Mouse (Mus musculus) forebrain, embryonic 10.5 days (tissue): ENCODE results near the gene Tmem135. TPM values are rescaled to one million over a fixed set of nuclear protein-coding genes. Genes with fewer than 3 reads are reported as not detected.
A peak's percentile ranks its signal among the peaks of the same experiment; 100 is the strongest.

ENCODE experiments used
- DNase-seq: peaks from one replicate; pipeline ENCODE4 v3.0.0-alpha.2; 2017; ENCODE audit warnings: low spot score; ENCODE audit errors: extremely low spot score
- H3K27ac ChIP-seq: fragments of 300-500 bp; sonication (generic); 2 replicates; pipeline ENCODE4 v1.5.1; 2016; ENCODE audit warnings: mild to moderate bottlenecking
- H3K27me3 ChIP-seq: fragments of 300-500 bp; sonication (generic); 2 replicates; pipeline ENCODE4 v1.6.1; 2016; ENCODE audit warnings: mild to moderate bottlenecking; ENCODE audit not compliant: poor library complexity, severe bottlenecking
- H3K36me3 ChIP-seq: fragments of 300-500 bp; sonication (generic); replicated peaks from 2 replicates; pipeline ENCODE4 v1.6.1; 2016; ENCODE audit warnings: mild to moderate bottlenecking, moderate library complexity
- H3K4me1 ChIP-seq: fragments of 300-500 bp; sonication (generic); 2 replicates; pipeline ENCODE4 v1.6.1; 2016
- H3K4me3 ChIP-seq: fragments of 300-500 bp; sonication (generic); 2 replicates; pipeline ENCODE4 v1.5.1; 2016; ENCODE audit warnings: mild to moderate bottlenecking, moderate library complexity
- H3K9me3 ChIP-seq: fragments of 300-500 bp; sonication (generic); 2 replicates; pipeline ENCODE4 v1.6.1; 2016; ENCODE audit warnings: mild to moderate bottlenecking, moderate library complexity
- WGBS: fragments of 180-500 bp; shearing (Covaris S2); methylation state at CpG from one replicate; pipeline ENCODE4 v1.1.7; 2016; 5-methylcytosine and 5-hydroxymethylcytosine counted together
- polyA plus RNA-seq: library from polyadenylated mRNA; unstranded; fragments of >200 nt; fragmentation: Nextera tagmentation; extraction: Ambion mirVana; gene quantifications from 2 replicates; pipeline ENCODE4 v1.2.1, GENCODE M21; 2016

Tmem135 gene
- polyA plus RNA-seq, 1 experiment from 2014 or later = 16.5 TPM

DNA sequence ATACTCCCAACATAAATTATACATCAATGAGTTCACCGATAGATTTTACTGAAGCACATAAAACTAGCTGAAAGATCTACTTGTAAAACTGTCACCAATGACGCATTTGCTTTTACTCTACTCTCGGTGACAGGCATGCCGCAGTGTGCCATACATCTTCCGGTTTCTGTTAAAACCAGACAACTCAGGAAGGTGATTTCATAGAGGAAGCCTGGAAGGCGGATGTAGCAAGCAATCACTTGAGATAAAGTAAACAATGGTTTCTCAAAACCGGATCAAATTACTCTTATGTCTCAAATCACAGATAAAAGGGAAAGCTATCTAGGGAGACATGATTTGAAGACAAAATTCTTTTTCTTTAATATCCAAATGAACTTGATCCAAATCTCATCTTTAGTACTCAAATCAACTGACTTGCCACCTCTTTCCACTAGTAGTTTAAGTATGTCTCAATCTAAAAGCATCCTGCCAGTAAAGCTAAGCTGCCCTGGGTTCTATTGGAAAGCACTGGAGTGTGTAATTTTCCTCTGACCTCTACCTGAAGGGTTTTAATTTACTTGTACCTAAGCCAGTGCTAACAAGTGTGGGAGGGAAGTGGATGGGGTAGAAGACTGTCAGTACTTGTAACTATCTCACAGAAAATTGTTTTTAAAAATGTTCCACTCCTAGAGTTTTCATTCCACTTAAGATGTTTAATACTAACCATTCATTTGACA, 155.7 kb downstream of the Tmem135 start:
- Histone ChIP-seq H3K9me3 (no peaks in the 10 kb centered on the region), H3K4me1 (peaks cover 8% of the 10 kb centered on the region; the same call in 1 of the 2 replicates), H3K36me3 (no peaks in the 10 kb centered on the region), H3K27me3 (no peaks in the 10 kb centered on the region), H3K4me3 (no peak overlapping the region), H3K27ac (no peak overlapping the region)
- WGBS = 69% methylated on average over 7 of the region's 7 CpGs
- no peak for DNase-seq

DNA sequence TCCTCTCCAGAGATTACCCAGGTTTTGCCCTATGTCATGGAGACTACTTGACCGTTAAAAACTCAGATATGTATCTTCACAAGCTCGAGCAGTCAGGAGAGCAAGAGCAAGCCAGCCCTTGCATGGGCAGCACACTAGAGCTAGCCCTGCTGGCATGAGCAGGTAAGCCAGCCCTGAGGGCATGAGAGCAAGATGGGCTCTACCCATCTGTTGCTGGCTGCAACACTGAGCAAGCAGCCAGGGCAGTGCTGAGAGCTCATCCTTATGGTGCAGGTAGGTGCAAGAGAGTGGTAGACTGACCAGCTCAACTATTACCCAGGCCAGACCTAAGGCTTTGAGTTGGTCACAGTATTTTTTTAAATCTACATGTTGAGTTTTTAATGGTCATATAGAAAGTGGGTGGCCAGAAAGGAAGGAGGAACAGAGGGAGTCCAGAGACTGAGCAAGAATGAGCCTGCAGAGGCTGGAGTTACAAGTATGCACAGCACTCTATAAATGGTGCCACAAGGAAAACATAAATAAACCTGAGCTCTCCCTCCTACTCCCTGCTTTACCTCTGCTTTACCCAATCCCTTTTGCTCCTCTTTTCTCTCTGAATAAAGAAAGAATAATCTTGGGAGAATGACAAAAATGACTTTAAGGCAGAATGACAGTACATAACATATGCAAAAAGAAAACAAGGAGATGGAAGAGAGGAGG, 156.9 kb downstream of the Tmem135 start:
- Histone ChIP-seq H3K27ac (no peak overlapping the region), H3K9me3 (no peaks in the 10 kb centered on the region), H3K27me3 (no peaks in the 10 kb centered on the region), H3K4me1 (peaks cover 8% of the 10 kb centered on the region; the same call in 1 of the 2 replicates), H3K36me3 (no peaks in the 10 kb centered on the region), H3K4me3 (no peak overlapping the region)
- DNase-seq = no peak
- 86% methylated on average over 2 of the region's 2 CpGs for WGBS

DNA sequence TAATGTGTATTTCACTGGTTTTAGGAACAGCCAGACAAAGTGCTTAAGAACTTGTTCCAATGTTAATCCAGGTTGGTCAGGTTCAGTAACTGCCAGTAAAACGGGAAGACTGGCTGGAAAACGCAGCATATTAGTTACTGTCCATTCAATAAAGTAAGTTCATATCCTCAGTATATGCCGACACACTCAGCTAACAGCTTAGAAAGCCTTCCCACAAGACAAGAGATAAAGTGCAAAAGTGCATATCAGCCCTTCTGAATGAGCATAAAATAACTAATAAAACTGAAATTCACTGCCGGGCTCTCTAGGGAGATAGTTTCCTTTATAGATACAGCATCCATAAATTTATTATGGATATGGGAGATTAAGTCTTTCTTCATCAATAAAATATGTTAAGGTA, 161.5 kb downstream of the Tmem135 start:
- DNase-seq = no peak
- H3K36me3 ChIP-seq = peaks cover 3% of the 10 kb centered on the region; the same call in 1 of the 2 replicates
- no peak overlapping the region for H3K27ac ChIP-seq
- H3K4me1 ChIP-seq = no peaks in the 10 kb centered on the region
- H3K27me3 ChIP-seq = no peaks in the 10 kb centered on the region
- WGBS = 93% methylated on average over 4 of the region's 4 CpGs
- H3K4me3 ChIP-seq = no peak overlapping the region
- H3K9me3 ChIP-seq = no peaks in the 10 kb centered on the region

DNA sequence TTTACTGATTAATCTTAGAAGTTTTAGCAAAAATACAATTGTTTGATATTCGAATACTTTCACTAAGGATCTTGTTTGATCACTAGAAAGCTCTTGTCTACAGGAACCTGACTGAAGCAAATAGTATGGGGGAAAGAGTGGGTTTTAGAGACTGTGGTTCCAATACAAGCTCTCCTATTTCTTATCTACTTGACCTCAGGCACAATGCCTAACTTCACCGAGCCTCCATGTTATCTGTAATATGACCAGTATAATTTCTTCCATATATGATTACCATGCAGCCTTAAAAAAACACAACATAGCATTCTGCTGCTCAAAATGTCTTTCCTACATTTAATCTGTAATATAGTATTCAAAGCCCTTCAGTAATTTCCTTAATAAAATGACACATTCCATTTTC, 161.9 kb downstream of the Tmem135 start:
- no peaks in the 10 kb centered on the region for H3K9me3 ChIP-seq
- 87% methylated on average over 2 of the region's 2 CpGs for WGBS
- H3K4me1 ChIP-seq = no peaks in the 10 kb centered on the region
- no peak overlapping the region for H3K27ac ChIP-seq
- no peak overlapping the region for H3K4me3 ChIP-seq
- no peaks in the 10 kb centered on the region for H3K27me3 ChIP-seq
- no peak for DNase-seq
- H3K36me3 ChIP-seq = peaks cover 3% of the 10 kb centered on the region; the same call in 1 of the 2 replicates

DNA sequence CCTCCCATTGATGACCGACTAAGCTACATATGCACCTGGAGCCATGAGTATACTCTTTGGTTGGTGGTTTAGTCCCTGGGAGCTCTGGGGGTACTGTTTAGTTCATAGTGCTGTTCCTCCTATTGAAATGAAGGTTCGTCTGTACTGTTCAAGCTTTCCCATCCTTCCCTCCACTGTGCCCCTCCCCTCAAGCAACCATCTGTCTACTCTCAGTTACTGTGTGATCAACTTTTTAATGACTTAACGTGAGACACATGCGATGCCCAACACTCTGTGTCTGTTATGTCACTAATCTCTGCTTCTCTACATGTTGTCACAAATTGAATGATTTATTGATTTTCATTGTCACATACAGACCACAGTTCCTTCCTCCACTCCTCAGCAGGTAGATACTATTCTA, 164.4 kb downstream of the Tmem135 start:
- DNase-seq = no peak
- Histone ChIP-seq H3K4me1 (no peaks in the 10 kb centered on the region), H3K27me3 (no peaks in the 10 kb centered on the region), H3K36me3 (peaks cover 3% of the 10 kb centered on the region; the same call in 1 of the 2 replicates), H3K9me3 (no peaks in the 10 kb centered on the region), H3K27ac (no peak overlapping the region), H3K4me3 (no peak overlapping the region)
- WGBS = 90% methylated on average over 4 of the region's 4 CpGs

DNA sequence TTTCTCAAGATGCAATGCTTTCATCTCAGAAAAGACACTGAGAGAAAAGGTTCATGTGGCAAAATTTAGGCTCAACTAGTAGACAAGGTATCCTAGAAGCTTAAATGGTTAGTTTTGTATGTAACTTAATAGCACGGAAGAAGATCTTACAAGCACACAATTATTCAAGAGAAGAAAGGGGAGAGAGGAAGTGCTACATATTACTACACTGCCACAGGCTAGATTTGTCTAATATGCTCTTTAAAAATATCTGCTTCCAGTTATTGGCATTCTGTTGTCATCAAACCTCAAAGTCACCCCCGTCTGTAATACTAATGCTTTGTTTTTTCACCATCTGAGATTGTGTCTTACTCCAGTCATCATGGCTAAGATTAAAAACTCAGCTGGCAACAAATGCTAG, 167.4 kb downstream of the Tmem135 start:
- Histone ChIP-seq H3K36me3 (peaks cover 3% of the 10 kb centered on the region; the same call in 1 of the 2 replicates), H3K4me3 (no peak overlapping the region), H3K27ac (no peak overlapping the region), H3K4me1 (no peaks in the 10 kb centered on the region), H3K9me3 (no peaks in the 10 kb centered on the region), H3K27me3 (no peaks in the 10 kb centered on the region)
- WGBS = 95% methylated on average over 2 of the region's 2 CpGs
- no peak for DNase-seq

DNA sequence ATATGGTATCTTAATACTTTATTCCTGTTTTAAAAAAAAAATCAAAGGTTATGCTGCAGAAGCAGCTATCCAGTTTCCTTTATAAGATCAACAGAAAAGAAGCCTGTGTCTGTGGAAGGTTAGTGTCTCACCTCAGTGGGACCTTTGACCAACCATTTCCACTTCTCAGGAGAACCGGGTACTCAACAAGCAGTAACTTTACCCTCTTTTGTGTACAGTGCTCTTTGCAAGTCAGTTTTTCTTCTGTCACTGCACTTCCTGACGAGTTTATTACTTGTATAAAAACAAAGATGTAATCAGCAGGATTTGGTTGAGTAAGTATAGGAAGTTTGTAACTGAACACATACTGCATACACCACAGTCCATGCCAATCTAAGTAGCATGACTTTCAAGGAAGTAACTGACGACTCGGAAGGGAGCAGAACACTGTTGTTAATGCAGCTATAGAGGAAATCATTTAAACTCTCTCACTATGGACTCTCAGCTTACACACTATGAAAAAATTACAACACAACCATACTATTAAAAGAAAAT, 168.0 kb downstream of the Tmem135 start:
- 76% methylated on average over 4 of the region's 4 CpGs for WGBS
- Histone ChIP-seq H3K9me3 (no peaks in the 10 kb centered on the region), H3K27me3 (no peaks in the 10 kb centered on the region), H3K4me1 (no peaks in the 10 kb centered on the region), H3K36me3 (peaks cover 3% of the 10 kb centered on the region; the same call in 1 of the 2 replicates), H3K27ac (no peak overlapping the region), H3K4me3 (no peak overlapping the region)
- DNase-seq = no peak

DNA sequence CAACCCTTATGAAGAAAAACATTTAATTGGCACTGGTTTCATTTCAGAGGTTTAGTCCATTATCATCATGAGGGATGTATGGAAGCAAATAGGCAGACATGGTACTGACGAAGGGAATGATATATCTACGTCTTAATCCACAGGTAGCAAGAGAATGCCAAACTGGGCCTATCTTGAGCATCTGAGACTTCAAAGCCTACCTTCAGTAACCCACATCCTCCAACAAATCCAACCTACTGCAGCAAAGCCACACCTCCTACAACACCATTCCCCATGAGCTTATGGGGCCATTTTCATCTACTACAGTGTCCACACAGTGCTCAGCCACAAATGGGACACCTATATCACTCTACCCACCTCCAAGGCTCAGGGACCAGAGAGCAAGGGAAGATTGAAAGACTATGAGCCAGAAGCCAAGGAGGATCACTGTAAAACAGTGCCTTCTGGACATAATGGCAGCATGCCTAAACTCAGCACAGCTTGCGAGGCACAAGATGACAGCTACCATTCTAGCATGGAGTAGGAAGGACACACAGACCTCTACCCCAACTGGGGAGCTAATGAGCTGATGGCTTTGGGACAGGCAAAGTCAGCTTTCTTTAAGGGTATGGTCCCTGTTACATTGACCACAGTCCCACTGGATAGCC, 171.4 kb downstream of the Tmem135 start:
- WGBS = 97% methylated on average over 3 of the region's 3 CpGs
- peaks cover 7% of the 10 kb centered on the region for H3K4me1 ChIP-seq
- DNase-seq = no peak
- H3K36me3 ChIP-seq = no peaks in the 10 kb centered on the region; the same call in 1 of the 2 replicates
- no peaks in the 10 kb centered on the region for H3K27me3 ChIP-seq
- no peak overlapping the region for H3K4me3 ChIP-seq
- H3K27ac ChIP-seq = no peak overlapping the region
- no peaks in the 10 kb centered on the region for H3K9me3 ChIP-seq

DNA sequence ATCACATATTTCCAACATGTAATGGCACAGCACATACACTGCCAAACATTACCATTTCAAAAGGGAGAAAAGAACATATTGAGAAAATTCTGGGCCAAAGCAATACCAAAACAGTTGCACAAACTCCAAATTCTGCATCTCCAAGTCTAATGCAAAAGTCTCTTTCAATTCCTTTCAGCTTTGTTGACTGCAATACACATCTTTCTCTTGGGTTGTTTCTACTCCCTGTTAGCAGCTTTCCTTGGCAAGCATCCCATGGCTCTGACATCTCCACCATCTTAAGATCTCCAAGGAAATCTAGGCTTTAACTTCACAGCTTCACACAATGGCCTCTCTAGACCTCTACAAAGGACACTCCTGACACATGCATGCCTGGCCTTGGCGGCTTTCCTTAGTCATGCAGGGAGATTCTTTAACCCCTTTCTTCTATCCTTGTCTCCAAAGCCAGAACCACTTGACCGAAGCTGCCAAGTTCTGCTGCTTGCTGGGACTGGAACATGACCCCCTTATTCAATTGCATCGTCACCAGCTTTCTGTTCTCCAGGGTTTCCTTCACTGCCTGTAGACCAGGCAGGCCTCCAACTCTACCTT, 172.7 kb downstream of the Tmem135 start:
- WGBS = 88% methylated on average over 3 of the region's 3 CpGs
- peaks cover 20% of the 10 kb centered on the region for H3K4me1 ChIP-seq
- no peak overlapping the region for H3K27ac ChIP-seq
- H3K36me3 ChIP-seq = no peaks in the 10 kb centered on the region; the same call in 1 of the 2 replicates
- no peaks in the 10 kb centered on the region for H3K9me3 ChIP-seq
- H3K4me3 ChIP-seq = no peak overlapping the region
- H3K27me3 ChIP-seq = no peaks in the 10 kb centered on the region
- DNase-seq = no peak

DNA sequence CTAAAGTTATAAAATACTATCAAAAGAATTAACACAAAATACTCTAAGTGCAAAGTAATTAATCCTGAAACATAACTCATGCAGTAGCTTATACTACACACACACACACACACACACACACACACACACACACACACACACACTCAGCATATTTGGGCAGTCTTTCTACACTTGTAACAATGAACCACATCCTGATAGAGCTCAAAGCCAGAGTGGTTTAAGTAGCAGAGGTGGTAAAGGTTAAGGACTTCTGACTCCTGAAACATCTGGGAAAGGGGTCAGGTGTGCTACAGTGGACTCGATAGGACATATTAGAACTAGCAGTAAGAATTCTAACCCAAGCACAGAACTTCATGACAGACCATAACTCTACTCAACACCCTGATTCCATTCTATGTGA, 181.4 kb downstream of the Tmem135 start:
- WGBS = 86% methylated on average over 1 of the region's 1 CpGs

DNA sequence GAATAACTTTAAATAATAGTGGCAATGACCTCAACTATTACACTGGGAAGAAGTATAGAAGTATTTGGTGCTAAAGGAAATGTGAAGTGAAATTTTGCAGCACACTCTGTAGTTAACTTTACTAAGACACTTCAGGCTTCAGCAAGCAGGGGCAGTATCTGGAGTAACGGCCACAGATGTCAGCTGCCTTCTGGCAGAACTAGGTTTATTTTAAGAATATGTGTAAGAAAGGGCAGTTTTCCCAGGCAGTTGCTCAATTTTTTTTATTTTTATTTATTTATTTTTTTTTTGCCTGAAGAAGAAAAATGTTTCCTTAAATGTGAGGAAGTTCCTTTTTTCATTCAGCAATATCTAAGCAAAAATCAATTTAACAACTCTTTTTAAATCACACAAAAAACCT, 187.4 kb downstream of the Tmem135 start:
- H3K4me1 ChIP-seq = peaks cover 23% of the 10 kb centered on the region
- no peaks in the 10 kb centered on the region for H3K27me3 ChIP-seq
- 82% methylated on average over 1 of the region's 1 CpGs for WGBS
- DNase-seq = no peak
- H3K36me3 ChIP-seq = no peaks in the 10 kb centered on the region
- no peak overlapping the region for H3K27ac ChIP-seq
- H3K9me3 ChIP-seq = no peaks in the 10 kb centered on the region
- no peak overlapping the region for H3K4me3 ChIP-seq

More for the DNA sequence above, 181.4 kb downstream of the Tmem135 start:
- Histone ChIP-seq H3K9me3 (no peaks in the 10 kb centered on the region), H3K27ac (no peak overlapping the region), H3K4me1 (peaks cover 41% of the 10 kb centered on the region), H3K4me3 (no peak overlapping the region), H3K27me3 (no peaks in the 10 kb centered on the region), H3K36me3 (no peaks in the 10 kb centered on the region)
- no peak for DNase-seq

DNA sequence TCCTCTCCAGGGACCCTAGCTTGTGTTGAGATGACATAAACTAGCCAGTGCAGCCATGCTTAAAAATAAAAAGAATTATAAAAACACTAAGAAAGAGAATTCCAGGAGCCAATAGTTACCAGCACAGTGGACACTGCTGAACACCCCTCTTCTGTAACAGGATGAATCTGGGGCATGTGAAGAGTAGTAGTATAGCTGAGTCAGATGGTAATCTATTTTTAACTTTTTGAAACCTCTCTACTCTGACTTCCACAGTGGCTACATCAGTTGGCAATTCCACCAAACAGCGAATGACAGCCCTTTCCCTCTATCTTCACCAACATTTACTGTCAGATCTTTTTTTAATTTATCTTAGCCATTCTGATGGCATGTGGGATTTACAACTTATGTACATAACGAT, 187.9 kb downstream of the Tmem135 start:
- H3K9me3 ChIP-seq = no peaks in the 10 kb centered on the region
- 92% methylated on average over 2 of the region's 2 CpGs for WGBS
- H3K36me3 ChIP-seq = no peaks in the 10 kb centered on the region
- no peak for DNase-seq
- H3K27ac ChIP-seq = 0 out of 2 replicates have a peak overlapping the region, but pooled peaks have one; percentile 30
- H3K4me1 ChIP-seq = peaks cover 25% of the 10 kb centered on the region
- H3K27me3 ChIP-seq = no peaks in the 10 kb centered on the region
- no peak overlapping the region for H3K4me3 ChIP-seq
